Mouse (Mus musculus): ENCODE data around the gene Clcn1. TPM values are rescaled to one million over a fixed set of nuclear protein-coding genes. Genes with fewer than 3 reads are reported as not detected.

Clcn1 gene
- polyA plus RNA-seq, 1 experiment from 2014 or later, result 0.15 TPM

- no peak overlapping the region for H3K9ac ChIP-seq (ENCODE audit: low read length)
- 83% methylated on average over 6 of the region's 6 CpGs for WGBS
- no peaks in the 10 kb centered on the region for H3K27me3 ChIP-seq (ENCODE audit: control insufficient read depth, insufficient read depth, low read depth, low read length)
- ATAC-seq (ENCODE audit: low read depth), result no peak
- no peaks in the 10 kb centered on the region for H3K9me3 ChIP-seq (ENCODE audit: control insufficient read depth, low read length)
- no peak overlapping the region for H3K27ac ChIP-seq (ENCODE audit: low read length)
- no peak overlapping the region for H3K4me2 ChIP-seq (ENCODE audit: low read depth, low read length)
- no peaks in the 10 kb centered on the region for H3K36me3 ChIP-seq (ENCODE audit: control insufficient read depth, insufficient read depth, low read length)
- no peaks in the 10 kb centered on the region for H3K4me1 ChIP-seq (replicated peaks; ENCODE audit: control insufficient read depth, insufficient read depth, low read length)
- H3K4me3 ChIP-seq (ENCODE audit: low read length), result no peak overlapping the region
These were observed 6.8 kb downstream of the Clcn1 start for GRCm38 (mm10) chr6:42293327-42293726.

GRCm38 (mm10) chr6:42295549-42296094, 9.1 kb downstream of the Clcn1 start:
- Histone ChIP-seq H3K27ac (ENCODE audit: low read length) (no peak overlapping the region), H3K4me2 (ENCODE audit: low read depth, low read length) (no peak overlapping the region), H3K27me3 (ENCODE audit: control insufficient read depth, insufficient read depth, low read depth, low read length) (no peaks in the 10 kb centered on the region), H3K9me3 (ENCODE audit: control insufficient read depth, low read length) (no peaks in the 10 kb centered on the region), H3K4me3 (ENCODE audit: low read length) (no peak overlapping the region), H3K36me3 (ENCODE audit: control insufficient read depth, insufficient read depth, low read length) (no peaks in the 10 kb centered on the region), H3K9ac (ENCODE audit: low read length) (no peak overlapping the region), H3K4me1 (replicated peaks; ENCODE audit: control insufficient read depth, insufficient read depth, low read length) (no peaks in the 10 kb centered on the region)
- no peak for ATAC-seq (ENCODE audit: low read depth)
- 69% methylated on average over 3 of the region's 3 CpGs for WGBS

- Histone ChIP-seq H3K9me3 (ENCODE audit: control insufficient read depth, low read length) (no peaks in the 10 kb centered on the region), H3K9ac (ENCODE audit: low read length) (no peak overlapping the region), H3K4me3 (ENCODE audit: low read length) (no peak overlapping the region), H3K4me2 (ENCODE audit: low read depth, low read length) (no peak overlapping the region), H3K27me3 (ENCODE audit: control insufficient read depth, insufficient read depth, low read depth, low read length) (no peaks in the 10 kb centered on the region), H3K27ac (ENCODE audit: low read length) (no peak overlapping the region), H3K36me3 (ENCODE audit: control insufficient read depth, insufficient read depth, low read length) (no peaks in the 10 kb centered on the region), H3K4me1 (replicated peaks; ENCODE audit: control insufficient read depth, insufficient read depth, low read length) (no peaks in the 10 kb centered on the region)
- ATAC-seq (ENCODE audit: low read depth), result no peak
- 91% methylated on average over 5 of the region's 5 CpGs for WGBS
These were observed 12.9 kb downstream of the Clcn1 start for GRCm38 (mm10) chr6:42299362-42299761.

- 44% methylated on average over 8 of the region's 8 CpGs for WGBS
- H3K27ac ChIP-seq (ENCODE audit: low read length), result no peak overlapping the region
- H3K4me1 ChIP-seq (replicated peaks; ENCODE audit: control insufficient read depth, insufficient read depth, low read length), result no peaks in the 10 kb centered on the region
- no peaks in the 10 kb centered on the region for H3K36me3 ChIP-seq (ENCODE audit: control insufficient read depth, insufficient read depth, low read length)
- H3K27me3 ChIP-seq (ENCODE audit: control insufficient read depth, insufficient read depth, low read depth, low read length), result no peaks in the 10 kb centered on the region
- no peak for ATAC-seq (ENCODE audit: low read depth)
- H3K9ac ChIP-seq (ENCODE audit: low read length), result no peak overlapping the region
- no peaks in the 10 kb centered on the region for H3K9me3 ChIP-seq (ENCODE audit: control insufficient read depth, low read length)
- H3K4me3 ChIP-seq (ENCODE audit: low read length), result no peak overlapping the region
- H3K4me2 ChIP-seq (ENCODE audit: low read depth, low read length), result no peak overlapping the region
These were observed 23.4 kb downstream of the Clcn1 start for GRCm38 (mm10) chr6:42309816-42310378.

GRCm38 (mm10) chr6:42310427-42311053, 24.1 kb downstream of the Clcn1 start:
- 82% methylated on average over 2 of the region's 2 CpGs for WGBS
- Histone ChIP-seq H3K4me1 (replicated peaks; ENCODE audit: control insufficient read depth, insufficient read depth, low read length) (no peaks in the 10 kb centered on the region), H3K9me3 (ENCODE audit: control insufficient read depth, low read length) (no peaks in the 10 kb centered on the region), H3K9ac (ENCODE audit: low read length) (no peak overlapping the region), H3K36me3 (ENCODE audit: control insufficient read depth, insufficient read depth, low read length) (no peaks in the 10 kb centered on the region), H3K4me2 (ENCODE audit: low read depth, low read length) (no peak overlapping the region), H3K4me3 (ENCODE audit: low read length) (no peak overlapping the region), H3K27ac (ENCODE audit: low read length) (no peak overlapping the region), H3K27me3 (ENCODE audit: control insufficient read depth, insufficient read depth, low read depth, low read length) (no peaks in the 10 kb centered on the region)
- no peak for ATAC-seq (ENCODE audit: low read depth)

GRCm38 (mm10) chr6:42318293-42318692, 31.8 kb downstream of the Clcn1 start:
- no peak overlapping the region for H3K4me3 ChIP-seq (ENCODE audit: low read length)
- H3K27ac ChIP-seq (ENCODE audit: low read length), result no peak overlapping the region
- H3K4me1 ChIP-seq (replicated peaks; ENCODE audit: control insufficient read depth, insufficient read depth, low read length), result no peaks in the 10 kb centered on the region
- H3K36me3 ChIP-seq (ENCODE audit: control insufficient read depth, insufficient read depth, low read length), result no peaks in the 10 kb centered on the region
- peaks cover 19% of the 10 kb centered on the region for H3K27me3 ChIP-seq (ENCODE audit: control insufficient read depth, insufficient read depth, low read depth, low read length)
- no peak overlapping the region for H3K9ac ChIP-seq (ENCODE audit: low read length)
- no peak overlapping the region for H3K4me2 ChIP-seq (ENCODE audit: low read depth, low read length)
- H3K9me3 ChIP-seq (ENCODE audit: control insufficient read depth, low read length), result no peaks in the 10 kb centered on the region
- no peak for ATAC-seq (ENCODE audit: low read depth)
- WGBS, result 52% methylated on average over 4 of the region's 4 CpGs

- peaks cover 37% of the 10 kb centered on the region for H3K27me3 ChIP-seq (ENCODE audit: control insufficient read depth, insufficient read depth, low read depth, low read length)
- no peak overlapping the region for H3K9ac ChIP-seq (ENCODE audit: low read length)
- WGBS, result 2% methylated on average over 28 of the region's 28 CpGs
- H3K4me2 ChIP-seq (ENCODE audit: low read depth, low read length), result peak overlapping the region; percentile 99
- peak overlapping the region; percentile 64 for H3K4me3 ChIP-seq (ENCODE audit: low read length)
- peaks cover 10% of the 10 kb centered on the region for H3K4me1 ChIP-seq (replicated peaks; ENCODE audit: control insufficient read depth, insufficient read depth, low read length)
- no peaks in the 10 kb centered on the region for H3K9me3 ChIP-seq (ENCODE audit: control insufficient read depth, low read length)
- H3K36me3 ChIP-seq (ENCODE audit: control insufficient read depth, insufficient read depth, low read length), result no peaks in the 10 kb centered on the region
- peak; percentile 1; the same call in 1 of the 2 replicates for ATAC-seq (ENCODE audit: low read depth)
- H3K27ac ChIP-seq (ENCODE audit: low read length), result no peak overlapping the region
These were observed 37.0 kb downstream of the Clcn1 start for GRCm38 (mm10) chr6:42323371-42324066.

- no peaks in the 10 kb centered on the region for H3K36me3 ChIP-seq (ENCODE audit: control insufficient read depth, insufficient read depth, low read length)
- peak overlapping the region; percentile 64 for H3K9ac ChIP-seq (ENCODE audit: low read length)
- H3K27ac ChIP-seq (ENCODE audit: low read length), result no peak overlapping the region
- H3K9me3 ChIP-seq (ENCODE audit: control insufficient read depth, low read length), result no peaks in the 10 kb centered on the region
- H3K27me3 ChIP-seq (ENCODE audit: control insufficient read depth, insufficient read depth, low read depth, low read length), result peaks cover 37% of the 10 kb centered on the region
- H3K4me2 ChIP-seq (ENCODE audit: low read depth, low read length), result peak overlapping the region; percentile 99
- peaks cover 10% of the 10 kb centered on the region for H3K4me1 ChIP-seq (replicated peaks; ENCODE audit: control insufficient read depth, insufficient read depth, low read length)
- ATAC-seq (ENCODE audit: low read depth), result peak; percentile 56
- H3K4me3 ChIP-seq (ENCODE audit: low read length), result peak overlapping the region; percentile 64
- 0% methylated on average over 18 of the region's 32 CpGs for WGBS
These were observed 37.6 kb downstream of the Clcn1 start for GRCm38 (mm10) chr6:42324067-42324481.

GRCm38 (mm10) chr6:42324482-42325267, 38.2 kb downstream of the Clcn1 start, which contains the start of gene Fam131b:
Gene Fam131b, minus strand, starts transcription at chr6:42324643.
- H3K27ac ChIP-seq (ENCODE audit: low read length), result no peak within 1 kb of the TSS
- peak; percentile 64 for ATAC-seq (ENCODE audit: low read depth)
- H3K4me2 ChIP-seq (ENCODE audit: low read depth, low read length), result peak within 1 kb of the TSS; percentile 99
- H3K9me3 ChIP-seq (ENCODE audit: control insufficient read depth, low read length), result no peaks in the 10 kb centered on the region
- peak within 1 kb of the TSS; percentile 64 for H3K9ac ChIP-seq (ENCODE audit: low read length)
- peaks cover 37% of the 10 kb centered on the region for H3K27me3 ChIP-seq (ENCODE audit: control insufficient read depth, insufficient read depth, low read depth, low read length)
- peaks cover 10% of the 10 kb centered on the region for H3K4me1 ChIP-seq (replicated peaks; ENCODE audit: control insufficient read depth, insufficient read depth, low read length)
- H3K4me3 ChIP-seq (ENCODE audit: low read length), result peak within 1 kb of the TSS; percentile 64
- WGBS, result 0% methylated on average over 38 of the region's 68 CpGs
- no peaks in the 10 kb centered on the region for H3K36me3 ChIP-seq (ENCODE audit: control insufficient read depth, insufficient read depth, low read length)

Measured in lung, embryonic 16.5 days (tissue).